Mouse (Mus musculus) myocyte (in vitro differentiated cells): Measurements from ENCODE around the gene Armc10. TPM values are rescaled to one million over a fixed set of nuclear protein-coding genes. Genes with fewer than 3 reads are reported as not detected.

Experiments
- H3K27me3 ChIP-seq: one replicate; pipeline ENCODE4 v1.6.1; 2011; ENCODE audit not compliant: control insufficient read depth, insufficient read depth, insufficient read length
- H3K36me3 ChIP-seq: one replicate; pipeline ENCODE4 v1.6.1; 2011; ENCODE audit not compliant: control insufficient read depth, insufficient read depth
- H3K4me2 ChIP-seq: one replicate; pipeline ENCODE4 v1.6.1; 2011; ENCODE audit warnings: low read depth, control low read depth
- H3K4me3 ChIP-seq: one replicate; pipeline ENCODE4 v1.5.1; 2011; ENCODE audit warnings: mild to moderate bottlenecking, control low read depth, moderate library complexity
- H3K79me2 ChIP-seq: one replicate; pipeline ENCODE4 v1.6.1; 2011; ENCODE audit not compliant: control insufficient read depth, insufficient read depth
- H3ac ChIP-seq: one replicate; pipeline ENCODE4 v1.6.1; 2011; ENCODE audit not compliant: control insufficient read depth, insufficient read length
- CEBPB ChIP-seq: IDR thresholded peaks from 2 replicates; pipeline ENCODE4 v1.6.1; 2011; ENCODE audit warnings: mild to moderate bottlenecking, moderate library complexity; ENCODE audit not compliant: poor library complexity, insufficient read depth, severe bottlenecking
- E2F4 ChIP-seq: IDR thresholded peaks from one replicate; pipeline ENCODE4 v1.6.1; 2011; ENCODE audit warnings: mild to moderate bottlenecking, control low read depth, moderate library complexity; ENCODE audit not compliant: insufficient read depth
- MAX ChIP-seq: IDR thresholded peaks from one replicate; pipeline ENCODE4 v1.6.1; 2011; ENCODE audit warnings: low read depth, mild to moderate bottlenecking, control low read depth
- MYOD1 ChIP-seq, 3 experiments: IDR thresholded peaks; one replicate each; pipeline ENCODE4 v1.6.1; 2011; ENCODE audit warnings: control low read depth in 2 of 3, low read depth in 2 of 3, mild to moderate bottlenecking in 2 of 3, moderate library complexity in 1 of 3; ENCODE audit not compliant: insufficient read length in 2 of 3, control insufficient read depth in 1 of 3
- MYOG ChIP-seq, 3 experiments: IDR thresholded peaks; one replicate each; pipeline ENCODE4 v1.6.1; 2011; ENCODE audit warnings: control low read depth in 2 of 3, low read depth in 2 of 3, mild to moderate bottlenecking in 2 of 3; ENCODE audit not compliant: insufficient read length in 2 of 3, control insufficient read depth in 1 of 3, insufficient read depth in 1 of 3
- POLR2A ChIP-seq: IDR thresholded peaks from one replicate; pipeline ENCODE4 v1.6.1; 2011; ENCODE audit warnings: low read depth, mild to moderate bottlenecking, control low read depth, moderate library complexity; ENCODE audit not compliant: insufficient read length
- POLR2AphosphoS2 ChIP-seq: IDR thresholded peaks from one replicate; pipeline ENCODE4 v1.6.1; 2011; ENCODE audit warnings: low read depth, control low read depth; ENCODE audit not compliant: insufficient read length
- REST ChIP-seq: IDR thresholded peaks from one replicate; pipeline ENCODE4 v1.6.1; 2011; ENCODE audit warnings: mild to moderate bottlenecking, control low read depth, moderate library complexity; ENCODE audit not compliant: insufficient read depth, insufficient read length
- SRF ChIP-seq: IDR thresholded peaks from one replicate; pipeline ENCODE4 v1.6.1; 2011; ENCODE audit warnings: low read depth; ENCODE audit not compliant: control insufficient read depth, insufficient read length
- TCF12 ChIP-seq: IDR thresholded peaks from one replicate; pipeline ENCODE4 v1.6.1; 2011; ENCODE audit warnings: mild to moderate bottlenecking, control low read depth; ENCODE audit not compliant: poor library complexity, insufficient read depth, severe bottlenecking
- TCF3 ChIP-seq: IDR thresholded peaks from one replicate; pipeline ENCODE4 v1.6.1; 2011; ENCODE audit warnings: low read depth, control low read depth; ENCODE audit not compliant: insufficient read length
- USF1 ChIP-seq: IDR thresholded peaks from one replicate; pipeline ENCODE4 v1.6.1; 2011; ENCODE audit warnings: low read depth, mild to moderate bottlenecking, control low read depth, moderate library complexity
- polyA plus RNA-seq: library from polyadenylated mRNA; unstranded; fragments of >200 nt; fragmentation: generic; extraction: Trizol; gene quantifications from one replicate; pipeline ENCODE4 v1.2.1, GENCODE M21; 2012; ENCODE audit warnings: missing spikeins

Armc10 gene
- polyA plus RNA-seq, 1 experiment = 10.1 TPM

GRCm38 (mm10) chr5:21677939-21678338, 32.3 kb downstream of the Armc10 start:
- H3K36me3 ChIP-seq = no peaks in the 10 kb centered on the region
- TF ChIP-seq SRF = no peak
- TF ChIP-seq MAX = no peak
- no peak for TF ChIP-seq POLR2A
- no peak for TF ChIP-seq E2F4
- no peak for TF ChIP-seq MYOD1 (IDR thresholded peaks at IDR 0.05; ENCODE audit: control insufficient read depth in 1 of 3, insufficient read length in 2 of 3, low read depth in 2 of 3)
- TF ChIP-seq TCF12 = no peak
- no peak for TF ChIP-seq USF1
- no peak for TF ChIP-seq POLR2AphosphoS2
- TF ChIP-seq CEBPB = no peak
- no peak for TF ChIP-seq REST
- no peak for TF ChIP-seq TCF3
- TF ChIP-seq MYOG (IDR thresholded peaks at IDR 0.05; ENCODE audit: control insufficient read depth in 1 of 3, insufficient read depth in 1 of 3, insufficient read length in 2 of 3, low read depth in 2 of 3) = no peak
- no peaks in the 10 kb centered on the region for H3K79me2 ChIP-seq
- H3K27me3 ChIP-seq = no peaks in the 10 kb centered on the region
- H3K4me3 ChIP-seq = no peak overlapping the region
- H3K4me2 ChIP-seq = no peak overlapping the region
- H3ac ChIP-seq = no peak overlapping the region

GRCm38 (mm10) chr5:21678363-21678762, 32.8 kb downstream of the Armc10 start:
- H3K4me3 ChIP-seq = no peak overlapping the region
- H3ac ChIP-seq = no peak overlapping the region
- no peaks in the 10 kb centered on the region for H3K27me3 ChIP-seq
- no peak for TF ChIP-seq SRF
- TF ChIP-seq MYOG (IDR thresholded peaks at IDR 0.05; ENCODE audit: control insufficient read depth in 1 of 3, insufficient read depth in 1 of 3, insufficient read length in 2 of 3, low read depth in 2 of 3) = no peak
- no peak for TF ChIP-seq E2F4
- TF ChIP-seq MYOD1 (IDR thresholded peaks at IDR 0.05; ENCODE audit: control insufficient read depth in 1 of 3, insufficient read length in 2 of 3, low read depth in 2 of 3) = no peak
- no peak for TF ChIP-seq POLR2AphosphoS2
- no peak for TF ChIP-seq USF1
- TF ChIP-seq MAX = no peak
- TF ChIP-seq REST = no peak
- no peak for TF ChIP-seq CEBPB
- TF ChIP-seq TCF3 = no peak
- TF ChIP-seq POLR2A = no peak
- TF ChIP-seq TCF12 = no peak
- no peaks in the 10 kb centered on the region for H3K79me2 ChIP-seq
- H3K36me3 ChIP-seq = no peaks in the 10 kb centered on the region
- no peak overlapping the region for H3K4me2 ChIP-seq

- no peak for TF ChIP-seq TCF3
- no peak for TF ChIP-seq POLR2AphosphoS2
- TF ChIP-seq SRF = no peak
- no peak for TF ChIP-seq USF1
- H3K79me2 ChIP-seq = no peaks in the 10 kb centered on the region
- H3K36me3 ChIP-seq = no peaks in the 10 kb centered on the region
- no peaks in the 10 kb centered on the region for H3K27me3 ChIP-seq
- H3K4me3 ChIP-seq = no peak overlapping the region
- no peak overlapping the region for H3K4me2 ChIP-seq
- no peak overlapping the region for H3ac ChIP-seq
These were observed 34.4 kb downstream of the Armc10 start for GRCm38 (mm10) chr5:21680029-21680428.

- H3K4me2 ChIP-seq = no peak overlapping the region
- TF ChIP-seq MYOG (IDR thresholded peaks at IDR 0.05; ENCODE audit: control insufficient read depth in 1 of 3, insufficient read depth in 1 of 3, insufficient read length in 2 of 3, low read depth in 2 of 3) (no peak), USF1 (no peak), POLR2A (no peak), POLR2AphosphoS2 (no peak), REST (no peak), TCF3 (no peak), TCF12 (no peak), MAX (no peak), MYOD1 (IDR thresholded peaks at IDR 0.05; ENCODE audit: control insufficient read depth in 1 of 3, insufficient read length in 2 of 3, low read depth in 2 of 3) (no peak), CEBPB (no peak), E2F4 (no peak), SRF (no peak)
- no peaks in the 10 kb centered on the region for H3K36me3 ChIP-seq
- H3K27me3 ChIP-seq = no peaks in the 10 kb centered on the region
- no peaks in the 10 kb centered on the region for H3K79me2 ChIP-seq
- no peak overlapping the region for H3ac ChIP-seq
- H3K4me3 ChIP-seq = no peak overlapping the region
These were observed 35.3 kb downstream of the Armc10 start for GRCm38 (mm10) chr5:21680940-21681339.

GRCm38 (mm10) chr5:21683811-21684210, 38.2 kb downstream of the Armc10 start:
- no peak for TF ChIP-seq MYOD1 (IDR thresholded peaks at IDR 0.05; ENCODE audit: control insufficient read depth in 1 of 3, insufficient read length in 2 of 3, low read depth in 2 of 3)
- TF ChIP-seq POLR2AphosphoS2 = no peak
- no peak for TF ChIP-seq MYOG (IDR thresholded peaks at IDR 0.05; ENCODE audit: control insufficient read depth in 1 of 3, insufficient read depth in 1 of 3, insufficient read length in 2 of 3, low read depth in 2 of 3)
- no peak for TF ChIP-seq CEBPB
- no peak for TF ChIP-seq USF1
- no peak for TF ChIP-seq E2F4
- no peak for TF ChIP-seq POLR2A
- no peak for TF ChIP-seq TCF12
- TF ChIP-seq SRF = no peak
- no peak for TF ChIP-seq TCF3
- TF ChIP-seq MAX = no peak
- no peak for TF ChIP-seq REST
- Histone ChIP-seq H3K4me2 (no peak overlapping the region), H3K79me2 (no peaks in the 10 kb centered on the region), H3K27me3 (no peaks in the 10 kb centered on the region), H3K36me3 (no peaks in the 10 kb centered on the region), H3ac (no peak overlapping the region), H3K4me3 (no peak overlapping the region)
